Mouse (Mus musculus) CD8-positive naive resting alpha-beta T cell, adult 2 months (primary cell): ENCODE results near the gene 4933424G06Rik.
"Not testable (repeated sequence)": the region's sequence is repeated elsewhere in the genome, so short reads cannot be mapped to it uniquely, and the experiment has no call there.

Source experiments
- DNase-seq, 2 experiments: peaks; one replicate each; pipeline ENCODE4 v3.0.0; 2022; ENCODE audit warnings: low read depth in 2 of 2, low spot score in 2 of 2

4933424G06Rik gene

DNA sequence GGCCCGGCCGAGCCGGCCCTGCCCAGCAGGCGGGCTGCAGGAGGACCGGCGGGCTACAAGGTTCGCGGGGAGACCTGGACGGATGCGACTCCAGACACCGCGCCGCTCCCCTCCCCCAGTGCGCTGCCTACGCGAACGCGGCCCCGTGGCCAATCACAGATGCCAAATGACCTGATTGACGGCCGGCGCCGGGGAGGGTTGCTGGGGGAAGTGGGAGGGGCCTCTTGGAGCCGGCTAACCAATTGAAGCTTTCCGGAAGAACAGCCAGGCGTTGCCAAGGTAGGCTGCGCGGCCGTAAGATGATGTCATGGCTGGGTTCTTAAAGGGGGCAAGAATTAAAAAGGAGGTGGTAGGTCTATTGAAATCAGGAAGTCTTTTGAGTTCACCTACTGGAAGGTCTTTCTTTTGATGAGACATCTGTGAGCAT lies at the start of gene 4933424G06Rik:
TSS of gene 4933424G06Rik (plus strand) at position 296 of the 427 bp plus-strand sequence.
- peak; percentile 97 for DNase-seq

DNA sequence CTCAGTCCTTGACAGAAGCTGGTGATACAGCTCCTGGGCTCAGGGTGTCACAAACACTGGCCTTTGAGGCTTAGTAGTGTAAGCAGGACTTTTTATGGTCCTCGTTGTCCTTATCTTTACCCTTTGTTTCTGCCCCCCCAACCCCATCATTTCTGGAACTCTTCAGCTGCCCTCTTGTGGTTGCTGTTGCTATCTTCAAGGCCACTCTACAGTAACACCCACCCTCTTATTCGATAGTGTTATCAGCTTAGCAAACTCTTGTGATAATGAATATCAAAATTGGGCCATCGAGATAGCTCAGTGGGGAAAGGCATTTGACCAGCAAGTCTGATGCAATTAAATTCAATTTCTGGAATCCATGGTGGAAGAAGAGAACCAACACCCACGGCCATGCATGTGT lies 45.5 kb upstream of the 4933424G06Rik start:
- no peak for DNase-seq

DNA sequence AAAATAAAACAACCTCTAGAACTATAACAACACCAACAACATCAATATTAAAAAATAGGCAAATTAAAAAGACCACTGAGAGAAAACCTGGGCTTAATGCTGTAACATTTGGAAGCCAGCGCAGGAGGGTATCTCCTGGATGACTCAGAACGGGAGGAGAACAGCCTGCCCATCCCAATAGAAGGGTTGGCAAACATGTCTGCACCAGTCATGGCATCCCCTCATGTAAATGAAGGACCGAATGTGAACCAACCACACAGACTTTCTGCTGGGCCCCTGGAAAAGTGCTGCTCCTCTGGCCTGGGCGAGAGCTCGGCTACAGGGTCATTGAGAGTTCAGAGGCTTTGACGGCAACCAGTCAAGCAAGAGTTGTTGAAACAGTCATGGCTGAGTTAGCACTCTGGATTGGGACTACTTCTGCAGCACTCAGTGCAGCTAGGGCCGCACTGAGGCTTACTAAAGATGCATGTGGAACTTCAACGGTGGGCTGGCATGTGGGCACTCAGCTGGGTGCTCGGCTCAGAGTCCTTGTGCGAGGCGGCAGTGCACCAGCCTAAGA lies 44.7 kb upstream of the 4933424G06Rik start:
- DNase-seq = no peak

DNA sequence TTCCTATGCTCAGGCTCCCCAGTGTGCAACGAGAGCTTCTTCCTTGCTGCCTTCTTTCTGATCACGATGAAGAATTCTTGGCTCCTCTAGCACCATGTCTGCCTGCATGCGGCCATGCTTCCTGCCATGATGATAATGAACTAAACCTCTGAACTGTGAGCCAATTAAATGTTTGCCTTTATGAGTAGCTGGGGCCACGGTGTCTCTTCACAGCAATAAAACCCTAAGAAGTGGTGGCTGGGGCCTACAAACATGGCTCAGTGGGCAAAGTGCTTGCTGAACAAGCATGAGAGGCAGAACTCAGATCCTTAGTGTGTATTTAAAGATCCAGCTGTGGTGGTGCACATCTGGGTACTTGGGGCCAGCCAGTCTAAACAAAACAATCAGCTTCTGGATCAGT lies 44.0 kb upstream of the 4933424G06Rik start:
- DNase-seq = no peak

DNA sequence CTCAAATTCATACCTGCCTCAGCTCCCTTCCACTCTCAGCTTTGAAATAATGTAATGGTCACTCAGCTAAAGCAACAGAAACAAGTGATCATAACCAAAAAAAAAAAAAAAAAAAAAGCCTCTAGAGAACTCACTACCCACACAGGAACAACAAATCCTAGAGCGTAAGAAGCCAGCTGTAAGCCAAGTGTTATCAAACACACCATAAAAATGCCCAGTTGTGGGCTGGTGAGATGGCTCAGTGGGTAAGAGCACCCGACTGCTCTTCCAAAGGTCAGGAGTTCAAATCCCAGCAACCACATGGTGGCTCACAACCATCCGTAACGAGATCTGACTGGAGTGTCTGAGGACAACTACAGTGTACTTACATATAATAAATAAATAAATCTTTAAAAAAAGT lies 41.9 kb upstream of the 4933424G06Rik start:
- not testable (repeated sequence) for DNase-seq

DNA sequence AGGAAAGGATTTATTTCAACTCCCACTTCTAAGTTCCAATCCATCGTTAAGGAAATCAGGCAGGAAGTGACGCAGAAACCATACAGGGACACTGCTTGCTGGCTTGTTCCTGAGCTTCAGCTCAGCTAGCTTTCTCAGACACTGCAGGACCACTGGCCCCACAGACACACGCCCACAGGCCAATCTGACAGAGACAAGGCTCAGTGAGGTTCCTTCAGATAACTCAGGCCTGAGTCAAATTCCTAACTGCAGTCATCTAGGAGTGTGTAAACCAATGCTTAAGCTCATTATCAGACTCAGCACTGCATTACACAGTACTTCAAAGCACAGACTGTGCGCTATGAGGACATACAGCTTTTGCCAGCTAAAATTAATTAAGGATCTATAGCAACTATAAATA lies 39.7 kb upstream of the 4933424G06Rik start:
- DNase-seq = no peak

DNA sequence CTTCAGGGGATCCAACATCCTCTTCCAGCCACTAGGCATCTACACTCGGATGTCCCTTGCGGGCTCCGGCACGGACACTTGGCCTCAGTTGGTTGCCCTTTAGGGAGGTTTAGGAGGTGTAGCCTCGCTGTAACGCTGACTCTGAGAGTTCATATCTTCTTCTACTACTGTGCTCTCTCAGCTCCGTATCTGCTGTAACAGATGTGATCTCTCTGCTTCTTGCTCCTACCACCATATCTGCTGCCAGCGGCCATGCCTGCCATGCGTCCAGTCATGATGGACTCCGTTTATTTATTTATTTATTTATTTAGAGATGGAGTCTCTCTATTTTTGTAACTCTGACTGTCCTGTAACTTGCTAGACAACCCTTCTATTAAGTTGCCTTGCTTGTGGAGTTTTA lies 38.7 kb upstream of the 4933424G06Rik start:
- no peak for DNase-seq

DNA sequence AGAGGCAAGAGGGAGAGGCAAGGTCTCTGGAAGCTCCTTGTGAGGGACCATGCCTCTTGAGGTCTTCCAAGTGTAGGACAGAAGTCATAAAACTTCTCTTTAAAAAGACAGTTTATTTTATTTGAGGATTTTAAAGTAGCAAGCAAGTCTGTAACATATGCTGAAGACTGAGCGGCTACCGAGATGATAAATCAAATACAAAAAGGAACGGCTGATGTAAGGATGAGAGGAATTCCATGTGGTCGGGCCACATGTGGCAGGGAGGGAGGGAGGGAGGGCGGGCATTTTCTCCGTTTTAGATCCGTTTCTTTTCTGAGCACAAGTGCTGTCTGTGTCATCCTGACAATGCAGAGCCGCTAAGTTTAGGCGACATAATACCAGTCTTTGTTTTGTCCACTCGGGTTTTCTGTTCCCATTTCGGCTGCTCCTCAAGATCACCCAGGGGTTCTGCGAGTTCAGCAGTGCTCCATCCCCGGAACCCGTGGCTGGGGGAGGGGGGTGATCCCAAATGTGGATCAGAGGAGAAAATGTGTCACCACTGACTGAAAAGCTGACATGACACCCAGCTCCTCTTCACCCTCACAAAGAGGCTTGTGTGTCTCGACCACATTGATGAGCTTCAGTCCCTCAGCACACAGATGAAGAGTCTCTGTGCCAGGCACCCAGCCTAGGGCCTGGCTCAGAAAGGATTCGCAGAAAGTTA lies 37.1 kb upstream of the 4933424G06Rik start:
- no peak for DNase-seq

DNA sequence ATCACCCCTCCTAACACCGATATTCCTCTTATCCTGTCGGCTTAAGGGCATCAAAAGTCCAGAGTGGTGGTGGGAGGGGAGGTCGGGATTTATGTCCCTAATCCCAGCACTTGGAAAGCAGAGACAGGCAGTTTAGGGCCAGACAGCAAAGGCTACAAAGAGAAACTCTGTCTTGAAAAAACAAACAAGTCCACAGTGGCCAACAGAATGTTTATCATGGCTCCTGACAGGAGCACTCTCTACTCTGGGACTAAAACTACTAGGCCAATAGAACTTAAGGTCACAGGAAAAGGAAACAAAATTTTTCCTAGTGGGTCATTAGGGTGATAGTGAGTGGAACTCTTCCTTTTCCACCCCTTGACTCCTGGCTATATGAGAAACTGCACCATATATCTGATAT lies 35.0 kb upstream of the 4933424G06Rik start:
- no peak for DNase-seq

DNA sequence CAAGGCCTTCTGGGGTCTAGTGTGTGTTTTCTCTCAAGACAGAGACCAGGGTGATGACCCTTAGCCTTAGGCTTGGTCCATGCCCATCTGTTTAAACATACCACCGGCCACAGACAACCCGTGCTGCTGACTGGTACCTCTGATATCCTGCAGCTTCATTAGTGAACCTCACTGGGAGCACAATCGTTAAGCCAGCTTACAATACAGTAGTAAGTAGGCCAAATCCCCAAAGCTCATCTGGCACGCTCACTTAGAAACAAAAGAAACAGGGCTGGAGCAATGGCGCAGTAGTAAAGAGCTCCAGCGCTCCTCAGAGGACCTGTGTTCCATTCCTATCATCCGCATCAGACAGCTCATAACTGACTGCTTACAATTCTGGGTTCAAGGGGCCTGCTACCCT lies 29.1 kb upstream of the 4933424G06Rik start:
- no peak for DNase-seq

DNA sequence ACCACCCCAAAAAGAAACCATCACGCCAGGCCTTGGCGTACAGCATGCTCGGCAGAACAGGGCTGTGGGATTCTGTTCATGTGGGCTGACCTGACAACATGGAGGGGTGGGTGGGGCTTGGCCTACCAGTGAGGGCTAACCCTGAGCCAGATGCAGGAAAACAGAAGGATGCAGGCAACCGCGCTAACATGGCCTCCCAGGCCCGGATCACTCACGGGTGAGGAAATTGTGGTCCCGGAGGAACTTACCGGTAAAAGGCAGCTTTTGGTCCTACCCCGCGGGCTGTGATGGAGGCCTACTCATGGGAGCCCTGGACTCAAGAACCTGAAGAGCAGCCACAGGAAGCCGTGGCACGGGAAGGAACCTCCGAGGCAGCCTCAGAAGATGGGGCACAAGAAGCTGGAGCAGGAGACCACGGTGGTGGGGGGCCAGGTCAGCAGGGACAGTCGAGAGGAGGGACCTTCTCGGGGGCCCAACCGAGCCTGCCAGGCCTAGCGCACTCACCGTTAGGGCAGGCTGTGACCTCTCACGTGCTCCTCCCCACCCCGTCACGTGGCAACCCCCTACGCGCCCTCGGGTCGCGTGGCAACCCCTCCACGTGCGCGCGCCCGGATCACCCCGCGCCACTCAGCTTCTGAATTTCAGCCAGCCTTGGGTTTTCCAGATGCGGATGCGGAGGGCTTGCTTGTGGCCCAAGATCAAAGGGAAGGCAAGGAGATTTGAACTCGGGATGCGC lies 27.2 kb upstream of the 4933424G06Rik start, which contains the start of gene Fam178b:
TSS of gene Fam178b (minus strand) at position 564 of the 736 bp plus-strand sequence.
- DNase-seq = no peak

DNA sequence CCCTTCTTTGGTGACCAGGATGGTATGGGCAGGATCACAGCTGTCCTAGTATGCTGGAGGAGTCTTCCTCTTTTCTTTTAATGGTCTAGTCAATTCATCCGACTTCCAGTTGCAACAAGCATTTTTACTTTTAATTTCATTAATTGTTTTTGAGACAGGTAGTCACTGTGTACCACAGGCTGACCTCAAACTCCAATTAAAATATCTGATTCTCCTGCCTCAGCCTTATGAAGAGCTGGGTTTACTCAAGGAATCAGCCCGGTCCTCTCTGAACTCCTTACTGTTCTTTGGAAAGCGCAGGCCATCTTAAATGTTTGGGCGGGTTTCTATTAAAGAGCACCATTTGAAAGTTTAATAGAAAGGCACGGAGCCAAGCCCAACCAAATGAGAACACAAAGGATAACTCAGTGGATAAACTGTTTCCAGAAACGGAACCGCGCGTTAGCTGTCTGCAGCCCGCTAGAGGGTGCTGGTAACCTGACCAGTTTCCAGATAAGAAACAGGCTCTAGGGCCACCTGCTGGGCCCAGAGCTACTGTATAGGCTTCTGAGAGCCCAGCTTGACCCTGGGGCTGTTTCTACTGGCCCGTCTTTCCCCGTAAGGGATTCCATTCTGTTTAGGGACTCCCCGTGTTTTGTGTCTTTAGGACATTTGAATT lies 26.0 kb upstream of the 4933424G06Rik start:
- DNase-seq = peak; percentile 53 to 65

DNA sequence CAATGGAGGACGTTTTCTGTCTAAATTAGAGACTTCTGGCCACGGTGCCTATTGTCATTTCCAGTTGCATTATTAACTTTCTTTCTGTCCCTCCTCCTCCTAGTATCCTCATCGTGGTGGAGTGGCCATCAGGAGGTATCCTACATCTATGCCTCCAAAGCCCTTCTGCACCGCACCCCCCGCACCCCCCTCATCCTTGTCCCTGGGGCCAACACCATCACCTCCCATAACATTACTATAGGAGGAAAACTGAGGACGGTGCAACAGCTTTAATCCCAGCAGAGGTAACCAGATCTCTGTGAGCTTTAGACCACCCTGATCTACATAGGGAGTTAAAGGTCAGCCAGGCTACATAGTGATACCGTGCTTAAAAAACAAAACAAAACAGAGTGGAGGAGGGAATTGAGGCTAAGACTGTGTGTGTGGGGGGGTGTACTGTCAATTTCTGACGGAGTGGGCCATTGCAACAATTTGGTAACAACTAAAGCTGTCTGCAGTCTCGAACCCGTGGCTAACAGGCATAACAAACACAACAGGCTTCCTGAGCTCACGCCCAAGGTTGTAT lies 19.2 kb upstream of the 4933424G06Rik start:
- no peak for DNase-seq

DNA sequence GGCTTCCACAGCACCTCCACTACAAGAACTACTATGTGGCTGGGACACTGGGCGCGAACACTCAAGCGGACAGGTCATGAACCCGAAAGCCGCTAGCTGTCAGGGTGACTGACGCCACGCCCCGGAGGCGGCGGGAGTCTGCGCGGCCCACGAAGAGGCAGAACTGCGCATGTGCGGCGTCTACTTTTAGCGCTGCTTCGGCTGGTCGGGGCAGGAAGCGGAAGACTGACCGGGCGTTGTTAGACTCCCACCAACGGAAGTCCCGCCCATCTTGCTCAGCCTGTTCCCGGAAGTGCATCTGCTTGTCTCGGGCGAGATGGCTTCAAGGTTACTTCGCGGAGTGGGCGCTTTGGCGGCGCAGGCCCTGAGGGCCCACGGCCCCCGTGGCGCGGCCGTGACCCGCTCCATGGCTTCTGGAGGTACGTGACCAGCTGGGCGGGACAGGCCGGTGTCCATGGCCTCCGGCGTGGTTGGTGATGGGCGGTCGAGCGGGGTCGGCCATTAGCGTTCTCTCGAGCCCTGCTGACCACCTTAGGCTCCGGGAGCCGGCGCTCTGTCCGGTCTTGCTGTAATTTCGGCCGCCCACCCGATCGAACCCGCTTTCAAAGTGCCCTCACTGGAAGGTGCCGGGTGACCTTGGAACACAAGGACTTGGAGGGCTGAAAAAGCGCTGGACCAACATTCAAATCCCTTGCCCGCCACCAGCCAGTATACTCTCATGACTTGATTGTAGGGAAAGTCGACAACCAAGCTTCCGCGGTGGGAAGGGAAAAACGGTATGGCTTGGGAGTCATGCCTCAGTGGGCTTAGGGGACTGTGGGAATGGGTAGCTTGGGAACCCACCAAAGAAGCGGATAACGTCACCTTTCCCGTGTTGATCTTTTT lies 18.4 kb upstream of the 4933424G06Rik start, which contains the start of gene Cox5b:
TSS of gene Cox5b (plus strand) at position 179 of the 885 bp plus-strand sequence.
- peak; percentile 91 to 92 for DNase-seq

DNA sequence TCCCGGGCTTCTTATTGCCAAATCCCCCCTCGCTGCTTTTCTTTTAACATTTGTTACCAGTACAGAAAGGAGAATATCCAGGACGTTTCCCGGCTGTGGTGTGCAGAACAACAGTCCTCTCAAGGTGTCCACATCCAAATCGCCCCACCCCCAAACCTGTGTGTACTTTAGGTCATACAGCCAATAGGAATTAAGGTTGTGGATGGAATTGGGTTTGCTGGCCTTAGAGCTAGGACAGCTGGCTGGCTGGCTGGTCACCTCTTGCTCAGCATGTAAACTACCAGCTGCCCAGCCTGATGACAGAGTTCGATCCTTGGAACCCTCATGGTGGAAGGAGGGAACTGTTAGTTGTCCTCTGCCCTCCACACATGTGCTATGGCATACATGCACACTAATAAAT lies 15.1 kb upstream of the 4933424G06Rik start:
- no peak for DNase-seq

DNA sequence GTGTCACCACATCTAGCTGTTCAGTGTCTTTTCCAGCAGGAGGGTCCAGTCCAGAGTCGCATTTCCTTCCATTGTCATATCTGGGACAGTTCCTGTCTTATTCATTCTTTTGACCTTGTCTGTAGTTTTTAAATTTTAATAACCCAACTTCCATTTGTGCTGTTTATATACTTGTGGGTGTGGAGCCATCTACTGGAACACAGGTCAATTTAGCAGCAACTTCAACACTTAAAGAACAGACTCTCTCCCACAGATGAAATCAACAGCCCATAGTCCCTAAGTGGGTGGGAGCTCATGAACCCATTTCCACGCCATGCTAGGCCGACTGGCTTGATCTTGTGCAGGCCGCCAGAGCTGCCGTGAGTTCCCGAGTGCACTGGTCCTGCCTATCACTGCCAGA lies 13.5 kb upstream of the 4933424G06Rik start:
- DNase-seq = no peak

DNA sequence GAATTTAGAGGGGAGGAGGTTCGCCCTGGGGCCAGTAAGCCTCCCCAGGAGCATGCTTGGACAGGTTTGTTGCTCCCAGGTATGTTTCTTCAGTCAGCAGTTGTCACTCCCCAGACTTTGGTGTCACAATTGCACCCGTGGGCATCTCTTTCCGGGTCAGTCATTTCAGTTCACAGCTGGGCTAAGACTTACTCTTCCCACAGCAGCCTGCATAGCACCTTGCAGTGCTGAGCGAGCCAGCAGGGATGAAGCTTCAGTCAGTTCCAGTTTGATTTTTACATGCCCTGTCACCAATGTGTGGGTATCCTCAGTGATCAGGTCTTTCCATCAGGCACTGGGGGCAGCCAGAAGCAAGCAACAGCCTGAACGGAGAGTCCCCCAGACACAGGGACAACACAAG lies 12.9 kb upstream of the 4933424G06Rik start:
- DNase-seq = no peak

DNA sequence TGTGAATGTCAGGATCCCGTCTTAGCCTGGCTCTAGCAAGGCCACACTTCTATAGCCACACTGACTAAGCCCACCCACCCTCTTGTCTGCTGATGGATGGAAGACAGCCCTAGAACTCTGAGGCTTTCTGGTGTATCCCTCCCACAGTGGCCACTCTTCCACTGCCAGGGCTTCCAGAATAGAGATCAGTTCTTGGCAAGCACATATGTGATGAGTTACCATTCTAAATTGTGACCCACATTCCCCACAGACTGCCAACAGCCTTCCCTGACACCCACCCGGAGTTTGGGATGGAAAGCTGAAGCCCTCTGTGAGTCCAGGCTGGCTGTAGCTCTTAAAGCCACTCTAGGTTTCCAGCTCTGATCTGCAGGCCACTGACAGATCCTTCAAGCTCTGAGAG lies 2.8 kb upstream of the 4933424G06Rik start:
- DNase-seq = no peak

DNA sequence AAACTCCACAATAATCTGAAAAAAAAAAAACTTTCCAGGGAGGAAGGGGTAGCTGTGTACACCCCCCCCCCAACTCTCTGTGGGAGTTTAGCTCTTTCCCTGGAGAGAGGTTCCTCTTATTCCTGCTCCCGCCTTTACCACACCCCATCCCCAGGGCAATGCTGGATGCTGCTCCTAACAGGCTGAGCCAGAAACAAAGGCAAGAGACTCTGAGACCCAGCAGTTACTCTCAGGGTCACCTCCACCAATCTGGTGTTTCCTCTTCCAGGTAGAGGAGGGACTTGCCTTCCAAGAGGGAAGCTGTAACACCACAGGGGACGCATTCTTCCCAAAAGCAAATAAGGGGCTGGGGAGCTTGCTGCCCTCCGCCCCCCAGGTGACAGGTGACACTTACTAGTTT lies 2.2 kb upstream of the 4933424G06Rik start:
- no peak for DNase-seq

DNA sequence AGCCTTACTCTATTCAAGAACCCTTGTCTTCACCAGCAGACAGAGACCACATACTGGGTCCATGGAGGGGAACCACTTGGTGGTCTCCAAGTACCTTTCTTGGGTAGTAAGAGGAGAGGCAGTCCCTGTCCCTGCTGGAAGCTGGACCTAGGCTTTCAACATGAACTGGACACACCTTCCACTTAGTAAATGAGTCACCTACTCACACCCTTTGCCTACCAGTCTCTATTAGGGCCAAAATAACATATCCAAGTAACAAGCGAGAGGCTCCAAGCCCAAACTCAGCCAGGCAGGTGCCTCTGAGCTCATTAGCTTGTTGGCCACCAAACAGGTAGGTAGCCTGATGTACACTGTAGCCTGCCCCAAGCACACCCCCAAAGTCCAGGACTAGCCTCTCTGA lies 1.3 kb upstream of the 4933424G06Rik start:
- DNase-seq = no peak
